Mouse (Mus musculus): ENCODE results near the gene Snrnp70. TPM values are rescaled to one million over a fixed set of nuclear protein-coding genes. Genes with fewer than 3 reads are reported as not detected.

Snrnp70 gene
- polyA plus RNA-seq (2015; fragmentation: Nextera tagmentation; extraction: Ambion mirVana) = 206 and 215 TPM in 2 replicates

GRCm38 (mm10) chr7:45395578-45396336, at the start of gene Snrnp70:
Snrnp70 (minus strand) TSS chr7:45395742.
- H3K27ac ChIP-seq (ENCODE audit: low read length) = peak within 1 kb of the TSS; percentile 95
- H3K27me3 ChIP-seq (replicated peaks; ENCODE audit: control insufficient read depth, insufficient read depth, low read length) = no peaks in the 10 kb centered on the region
- under 1% methylated on average over 60 of the region's 60 CpGs for WGBS
- peaks cover 10% of the 10 kb centered on the region for H3K36me3 ChIP-seq (ENCODE audit: control insufficient read depth, insufficient read depth)
- H3K4me2 ChIP-seq (ENCODE audit: low read length) = peak within 1 kb of the TSS; percentile 94
- H3K9me3 ChIP-seq (ENCODE audit: control insufficient read depth, low read length) = no peaks in the 10 kb centered on the region
- peak within 1 kb of the TSS; percentile 66 for H3K4me3 ChIP-seq (replicated peaks; ENCODE audit: low read length)
- ATAC-seq = peak; percentile 97
- H3K4me1 ChIP-seq (replicated peaks; ENCODE audit: control insufficient read depth, insufficient read depth, low read length) = peaks cover 19% of the 10 kb centered on the region
- peak within 1 kb of the TSS; percentile 74 for H3K9ac ChIP-seq (replicated peaks; ENCODE audit: low read depth, low read length)

DNA sequence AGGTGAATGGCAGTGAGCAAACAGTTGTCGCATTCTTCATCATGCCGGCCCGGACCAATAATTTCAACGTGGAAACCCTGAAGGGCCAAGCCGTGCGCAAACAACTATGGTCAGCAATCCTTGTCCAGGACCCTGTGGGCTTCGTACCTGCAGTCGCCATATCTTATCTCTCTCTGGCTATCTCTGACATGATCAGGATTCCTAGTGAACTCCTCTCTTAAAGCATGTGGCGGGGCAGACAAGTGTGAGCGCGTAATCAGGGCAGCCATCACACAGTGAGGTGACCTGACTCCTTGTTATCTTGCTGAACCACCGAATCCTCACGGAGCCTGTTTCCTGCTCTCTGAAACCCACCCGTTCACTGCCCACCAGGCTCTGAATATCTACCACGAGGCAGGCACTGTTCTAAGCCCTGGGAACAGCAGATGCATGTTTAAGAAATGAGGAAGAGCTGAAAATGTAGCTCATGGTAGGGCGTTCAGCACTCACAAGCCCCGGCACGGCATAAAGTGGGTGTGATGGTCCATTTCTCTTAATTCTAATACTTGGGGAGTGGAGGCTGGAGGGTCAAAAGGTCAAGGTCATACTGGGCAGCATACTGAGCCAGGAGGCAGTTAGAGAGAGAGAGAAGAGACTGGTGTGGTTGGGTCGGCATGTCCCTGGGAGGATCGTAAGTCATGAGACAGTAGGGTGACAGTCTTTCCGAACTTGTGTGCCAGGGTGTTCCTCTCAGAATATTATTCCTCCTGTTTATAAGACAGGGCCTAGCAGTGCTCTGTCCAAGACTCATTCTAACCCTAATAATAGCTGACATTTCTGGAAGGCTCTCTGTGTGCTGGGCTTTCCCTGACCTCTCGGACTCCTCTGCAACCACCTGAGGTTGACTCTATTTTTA, 48.2 kb upstream of the Snrnp70 start:
- no peak overlapping the region for H3K9ac ChIP-seq (replicated peaks; ENCODE audit: low read depth, low read length)
- no peak overlapping the region for H3K27ac ChIP-seq (ENCODE audit: low read length)
- H3K4me3 ChIP-seq (replicated peaks; ENCODE audit: low read length) = no peak overlapping the region
- 90% methylated on average over 22 of the region's 22 CpGs for WGBS
- H3K4me1 ChIP-seq (replicated peaks; ENCODE audit: control insufficient read depth, insufficient read depth, low read length) = no peaks in the 10 kb centered on the region
- H3K9me3 ChIP-seq (ENCODE audit: control insufficient read depth, low read length) = no peaks in the 10 kb centered on the region
- no peak overlapping the region for H3K4me2 ChIP-seq (ENCODE audit: low read length)
- no peak for ATAC-seq
- H3K27me3 ChIP-seq (replicated peaks; ENCODE audit: control insufficient read depth, insufficient read depth, low read length) = no peaks in the 10 kb centered on the region
- 0 out of 2 replicates have a peak, but pooled peaks cover 3% of the 10 kb centered on the region for H3K36me3 ChIP-seq (ENCODE audit: control insufficient read depth, insufficient read depth)

DNA sequence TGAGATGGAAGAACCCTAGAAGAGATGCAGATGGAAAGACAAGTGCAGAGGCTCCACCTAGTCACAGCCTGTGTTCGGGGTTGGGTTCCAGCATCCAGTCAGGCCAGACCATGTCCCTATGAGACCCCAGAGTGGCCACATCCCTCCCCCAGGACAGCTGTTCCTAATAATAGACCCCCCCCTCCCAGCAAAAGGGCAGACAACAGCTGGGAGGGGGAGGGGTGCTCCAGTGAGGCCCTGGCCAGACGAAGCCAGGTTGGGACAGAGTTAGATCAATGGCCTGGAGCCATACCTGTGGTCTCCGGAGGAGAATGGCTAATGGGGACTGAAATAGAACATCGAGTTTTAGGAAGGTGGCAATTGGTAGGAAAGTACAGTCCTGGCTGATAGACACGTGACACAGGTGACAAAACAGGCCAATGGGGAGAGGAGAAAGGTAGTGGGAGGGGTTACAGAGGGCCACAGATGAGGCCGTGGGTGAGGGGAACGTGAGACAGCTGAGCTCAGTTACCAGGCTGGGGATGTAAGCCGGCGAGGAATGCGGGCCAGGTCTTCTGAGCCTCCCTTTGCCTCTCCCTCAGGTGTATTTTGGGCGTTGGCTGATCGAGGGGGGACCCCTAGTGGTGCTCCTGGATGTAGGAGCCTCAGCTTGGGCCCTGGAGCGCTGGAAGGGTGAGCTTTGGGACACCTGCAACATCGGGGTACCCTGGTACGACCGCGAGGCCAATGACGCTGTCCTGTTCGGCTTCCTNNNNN, 42.2 kb upstream of the Snrnp70 start, which contains the start of gene Ruvbl2:
Gene Ruvbl2 (minus strand): TSS at position 576 of the 756 bp plus-strand sequence.
- H3K27ac ChIP-seq (ENCODE audit: low read length) = no peak within 1 kb of the TSS
- H3K4me2 ChIP-seq (ENCODE audit: low read length) = no peak within 1 kb of the TSS
- no peaks in the 10 kb centered on the region for H3K27me3 ChIP-seq (replicated peaks; ENCODE audit: control insufficient read depth, insufficient read depth, low read length)
- H3K36me3 ChIP-seq (ENCODE audit: control insufficient read depth, insufficient read depth) = no peaks in the 10 kb centered on the region
- 18% methylated on average over 19 of the region's 19 CpGs for WGBS
- H3K9me3 ChIP-seq (ENCODE audit: control insufficient read depth, low read length) = no peaks in the 10 kb centered on the region
- H3K4me1 ChIP-seq (replicated peaks; ENCODE audit: control insufficient read depth, insufficient read depth, low read length) = peaks cover 25% of the 10 kb centered on the region
- no peak within 1 kb of the TSS for H3K9ac ChIP-seq (replicated peaks; ENCODE audit: low read depth, low read length)
- no peak within 1 kb of the TSS for H3K4me3 ChIP-seq (replicated peaks; ENCODE audit: low read length)
- no peak for ATAC-seq

- 28% methylated on average over 6 of the region's 6 CpGs for WGBS
- ATAC-seq = no peak
- no peaks in the 10 kb centered on the region for H3K9me3 ChIP-seq (ENCODE audit: control insufficient read depth, low read length)
- H3K36me3 ChIP-seq (ENCODE audit: control insufficient read depth, insufficient read depth) = no peaks in the 10 kb centered on the region
- H3K4me2 ChIP-seq (ENCODE audit: low read length) = no peak overlapping the region
- H3K27me3 ChIP-seq (replicated peaks; ENCODE audit: control insufficient read depth, insufficient read depth, low read length) = no peaks in the 10 kb centered on the region
- no peak overlapping the region for H3K27ac ChIP-seq (ENCODE audit: low read length)
- H3K9ac ChIP-seq (replicated peaks; ENCODE audit: low read depth, low read length) = no peak overlapping the region
- H3K4me3 ChIP-seq (replicated peaks; ENCODE audit: low read length) = no peak overlapping the region
- H3K4me1 ChIP-seq (replicated peaks; ENCODE audit: control insufficient read depth, insufficient read depth, low read length) = peaks cover 26% of the 10 kb centered on the region
These were observed 41.5 kb upstream of the Snrnp70 start for GRCm38 (mm10) chr7:45437046-45437445.

DNA sequence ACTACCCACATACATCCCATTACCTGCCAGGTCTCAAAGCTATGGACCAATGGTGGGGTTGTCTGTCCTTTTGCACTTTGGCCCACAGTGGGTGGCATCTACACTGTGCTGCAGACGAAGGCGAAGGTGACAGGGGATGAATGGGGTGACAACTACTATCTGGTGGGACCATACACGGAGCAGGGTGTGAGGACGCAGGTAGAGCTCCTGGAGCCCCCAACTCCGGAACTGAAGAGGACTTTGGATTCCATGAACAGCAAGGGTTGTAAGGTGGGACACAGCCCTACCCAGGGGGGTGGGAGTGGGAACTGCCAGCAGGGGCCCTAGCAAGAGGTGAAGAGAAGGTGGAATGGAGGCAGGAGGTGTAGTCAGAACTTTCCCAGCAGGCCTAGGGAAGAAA, 40.9 kb upstream of the Snrnp70 start:
- 92% methylated on average over 5 of the region's 5 CpGs for WGBS

DNA sequence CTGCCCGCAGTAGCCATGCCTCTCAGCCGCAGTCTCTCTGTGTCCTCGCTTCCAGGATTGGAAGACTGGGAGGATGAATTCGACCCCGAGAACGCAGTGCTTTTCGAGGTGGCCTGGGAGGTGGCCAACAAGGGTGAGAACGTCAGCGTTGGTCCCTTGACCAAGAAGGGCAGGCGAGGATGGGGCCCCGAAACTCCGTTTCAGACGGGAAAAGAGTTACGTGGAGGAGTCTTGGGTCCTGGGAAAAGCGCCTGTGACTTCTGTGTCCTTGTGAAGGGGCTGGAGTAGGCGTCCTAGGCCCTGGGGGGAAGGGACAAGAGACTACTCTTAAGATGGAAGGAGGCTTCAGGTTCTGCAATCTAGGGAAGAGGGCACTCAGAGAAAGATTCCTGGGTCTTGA, 39.5 kb upstream of the Snrnp70 start:
- WGBS = under 1% methylated on average over 16 of the region's 16 CpGs
- Histone ChIP-seq H3K27ac (ENCODE audit: low read length) (peak overlapping the region; percentile 41; the same call in 1 of the 2 replicates), H3K9ac (replicated peaks; ENCODE audit: low read depth, low read length) (peak overlapping the region; percentile 79), H3K4me2 (ENCODE audit: low read length) (peak overlapping the region; percentile 83), H3K4me3 (replicated peaks; ENCODE audit: low read length) (peak overlapping the region; percentile 62), H3K4me1 (replicated peaks; ENCODE audit: control insufficient read depth, insufficient read depth, low read length) (peaks cover 26% of the 10 kb centered on the region), H3K36me3 (ENCODE audit: control insufficient read depth, insufficient read depth) (peaks cover 3% of the 10 kb centered on the region; the same call in 1 of the 2 replicates), H3K9me3 (ENCODE audit: control insufficient read depth, low read length) (no peaks in the 10 kb centered on the region), H3K27me3 (replicated peaks; ENCODE audit: control insufficient read depth, insufficient read depth, low read length) (no peaks in the 10 kb centered on the region)
- peak; percentile 21 for ATAC-seq

More for the DNA sequence above, 40.9 kb upstream of the Snrnp70 start:
- Histone ChIP-seq H3K9ac (replicated peaks; ENCODE audit: low read depth, low read length) (no peak overlapping the region), H3K27me3 (replicated peaks; ENCODE audit: control insufficient read depth, insufficient read depth, low read length) (no peaks in the 10 kb centered on the region), H3K4me3 (replicated peaks; ENCODE audit: low read length) (no peak overlapping the region), H3K36me3 (ENCODE audit: control insufficient read depth, insufficient read depth) (no peaks in the 10 kb centered on the region), H3K27ac (ENCODE audit: low read length) (no peak overlapping the region), H3K4me1 (replicated peaks; ENCODE audit: control insufficient read depth, insufficient read depth, low read length) (peaks cover 26% of the 10 kb centered on the region), H3K4me2 (ENCODE audit: low read length) (no peak overlapping the region), H3K9me3 (ENCODE audit: control insufficient read depth, low read length) (no peaks in the 10 kb centered on the region)
- ATAC-seq = no peak

DNA sequence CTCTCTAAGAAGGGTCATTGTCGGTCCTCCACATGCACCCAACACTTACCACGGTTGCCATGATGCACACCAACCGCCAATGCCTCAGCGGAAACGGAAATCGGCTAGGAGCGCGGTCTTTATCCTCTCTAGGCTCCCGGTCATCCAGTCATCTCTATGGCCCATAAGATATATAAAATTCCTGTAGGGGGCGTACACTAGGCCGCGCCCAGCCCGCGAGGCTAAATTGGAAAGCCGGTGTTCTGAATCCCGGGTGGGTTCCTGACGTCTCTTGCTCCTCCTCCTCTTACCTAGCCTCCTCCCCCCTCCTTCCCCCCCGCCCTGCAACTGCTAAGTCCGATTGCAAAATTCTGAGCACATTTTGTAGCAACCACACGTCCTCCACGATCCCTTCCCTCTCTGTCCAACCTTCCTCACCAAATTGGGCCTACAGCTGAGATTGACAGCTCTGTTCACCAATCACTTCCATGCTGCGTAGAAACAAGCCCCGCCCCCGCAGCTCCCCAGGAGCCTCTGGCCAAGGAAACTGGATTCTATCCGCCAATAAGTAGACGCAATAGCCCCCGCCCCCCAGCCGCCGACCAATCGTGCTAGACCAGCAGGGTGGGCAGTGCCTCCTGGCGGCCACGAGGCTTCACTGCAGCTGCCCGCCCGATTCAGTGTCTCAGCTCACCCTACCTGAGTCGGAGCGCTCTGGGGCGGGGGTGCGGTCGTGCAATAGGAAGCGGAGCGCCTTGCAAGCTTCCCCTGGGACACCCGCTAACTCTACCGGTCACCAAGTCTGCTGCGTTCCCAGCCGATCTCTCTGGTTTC, 38.9 kb upstream of the Snrnp70 start, which contains the start of gene Gys1:
Gene Gys1 (plus strand): TSS at position 642 of the 813 bp plus-strand sequence.
- peak; percentile 98 for ATAC-seq
- peak within 1 kb of the TSS; percentile 91 for H3K4me2 ChIP-seq (ENCODE audit: low read length)
- H3K27me3 ChIP-seq (replicated peaks; ENCODE audit: control insufficient read depth, insufficient read depth, low read length) = no peaks in the 10 kb centered on the region
- peak within 1 kb of the TSS; percentile 66 for H3K4me3 ChIP-seq (replicated peaks; ENCODE audit: low read length)
- peak within 1 kb of the TSS; percentile 79 for H3K9ac ChIP-seq (replicated peaks; ENCODE audit: low read depth, low read length)
- WGBS = under 1% methylated on average over 45 of the region's 45 CpGs
- no peaks in the 10 kb centered on the region for H3K9me3 ChIP-seq (ENCODE audit: control insufficient read depth, low read length)
- peaks cover 26% of the 10 kb centered on the region for H3K4me1 ChIP-seq (replicated peaks; ENCODE audit: control insufficient read depth, insufficient read depth, low read length)
- H3K36me3 ChIP-seq (ENCODE audit: control insufficient read depth, insufficient read depth) = peaks cover 4% of the 10 kb centered on the region; the same call in 1 of the 2 replicates
- peak within 1 kb of the TSS; percentile 80 for H3K27ac ChIP-seq (ENCODE audit: low read length)

DNA sequence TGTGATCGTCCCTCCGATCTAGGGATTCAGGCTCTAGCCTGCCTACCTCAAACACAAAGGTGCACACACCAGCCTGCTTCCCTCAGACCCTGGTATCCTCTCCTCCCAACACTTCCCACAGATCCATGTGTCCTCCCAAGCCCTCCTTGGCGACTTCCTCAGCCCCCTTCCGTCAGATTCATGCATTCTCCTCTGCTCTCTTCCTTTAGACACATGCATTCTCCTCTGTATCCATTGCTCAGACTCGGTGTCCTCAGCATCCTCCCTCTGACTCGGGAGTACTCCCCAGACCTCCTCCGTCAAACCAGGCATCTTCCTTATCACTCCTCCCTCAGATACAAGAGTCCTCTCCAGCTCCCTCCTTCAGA, 38.3 kb upstream of the Snrnp70 start:
- peak overlapping the region; percentile 66 for H3K4me3 ChIP-seq (replicated peaks; ENCODE audit: low read length)
- no peak for ATAC-seq
- peaks cover 26% of the 10 kb centered on the region for H3K4me1 ChIP-seq (replicated peaks; ENCODE audit: control insufficient read depth, insufficient read depth, low read length)
- H3K4me2 ChIP-seq (ENCODE audit: low read length) = peak overlapping the region; percentile 91
- H3K36me3 ChIP-seq (ENCODE audit: control insufficient read depth, insufficient read depth) = peaks cover 4% of the 10 kb centered on the region; the same call in 1 of the 2 replicates
- H3K9ac ChIP-seq (replicated peaks; ENCODE audit: low read depth, low read length) = peak overlapping the region; percentile 78
- no peaks in the 10 kb centered on the region for H3K9me3 ChIP-seq (ENCODE audit: control insufficient read depth, low read length)
- H3K27me3 ChIP-seq (replicated peaks; ENCODE audit: control insufficient read depth, insufficient read depth, low read length) = no peaks in the 10 kb centered on the region
- WGBS = under 1% methylated on average over 7 of the region's 7 CpGs
- H3K27ac ChIP-seq (ENCODE audit: low read length) = peak overlapping the region; percentile 80

All from forebrain, embryonic 16.5 days (tissue).